Mouse (Mus musculus) layer of hippocampus, adult 8-10 months (tissue): ENCODE measurements around the gene Tmem270. TPM values are rescaled to one million over a fixed set of nuclear protein-coding genes. Genes with fewer than 3 reads are reported as not detected.

ENCODE experiments used
- DNase-seq, 2 experiments: peaks; one replicate each; pipeline ENCODE4 v3.0.0; 2022; ENCODE audit warnings: low spot score in 2 of 2
- total RNA-seq, 4 experiments: library from RNA; stranded (reverse); gene quantifications; 2 replicates each; pipeline ENCODE4 v1.2.4; 2022

The Tmem270 gene
- total RNA-seq, 4 experiments from 2014 or later: not detected

DNA sequence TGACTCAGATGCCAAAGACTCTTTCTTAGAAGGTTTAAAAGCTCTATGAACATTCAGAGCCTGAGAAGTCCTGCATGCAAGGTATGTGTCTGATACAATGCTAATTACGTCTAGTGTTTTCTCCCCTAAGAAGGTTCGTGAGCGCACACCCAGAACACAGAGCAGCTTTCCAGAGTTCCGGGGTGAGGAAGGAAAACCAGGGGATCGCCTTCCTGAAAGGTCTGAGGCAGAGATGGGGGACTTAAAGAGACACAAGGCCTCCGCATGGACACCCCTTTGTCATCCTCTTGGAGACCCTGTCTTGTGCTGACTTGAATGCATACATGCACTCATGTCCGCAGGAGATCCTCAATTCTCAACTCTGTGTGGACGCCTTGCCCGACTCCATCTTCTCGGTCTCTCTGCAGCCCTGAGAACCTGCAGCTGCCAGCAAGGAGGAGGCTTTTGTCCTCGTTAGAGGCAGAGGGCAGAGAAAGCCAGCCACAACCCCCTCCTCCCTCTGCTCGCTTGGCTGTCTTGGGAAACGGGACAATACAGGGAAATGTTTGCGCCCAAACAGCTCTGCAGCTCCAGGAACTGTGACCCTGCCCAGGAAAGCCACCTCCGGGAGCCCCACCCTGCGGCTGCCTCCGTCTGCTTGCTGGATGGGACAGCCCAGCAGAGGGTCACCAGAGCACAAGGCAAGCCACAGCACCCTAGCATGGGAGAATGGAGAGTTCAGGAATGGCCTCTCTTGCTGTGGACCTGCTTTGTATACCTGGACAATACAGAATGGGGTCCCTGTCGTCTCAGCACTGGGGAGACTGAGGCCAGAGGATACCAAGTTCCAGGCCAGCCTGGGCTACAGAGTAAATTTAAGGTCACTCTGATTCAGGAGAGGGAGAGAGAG lies 18.8 kb downstream of the Tmem270 start:
- no peak for DNase-seq

DNA sequence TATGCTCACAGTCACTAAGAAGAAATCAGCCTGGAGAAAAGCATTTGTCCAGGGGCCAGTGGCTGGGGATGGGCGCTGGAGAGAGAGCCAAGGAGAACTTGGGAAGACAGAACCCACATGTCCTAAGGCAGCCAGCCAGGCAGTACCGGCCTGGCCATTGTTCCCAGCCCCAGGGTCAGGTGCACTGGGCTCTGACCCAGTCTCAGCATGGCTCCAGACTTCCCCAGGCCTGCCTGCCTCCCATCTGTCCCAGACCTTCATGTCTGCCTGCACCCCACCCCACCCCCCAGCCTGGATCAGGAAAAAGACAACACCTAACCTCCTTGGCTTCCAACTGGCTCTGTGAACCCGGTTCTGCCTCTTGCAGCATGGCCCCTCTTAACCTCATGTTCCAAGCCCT lies 23.5 kb downstream of the Tmem270 start:
- DNase-seq: no peak

DNA sequence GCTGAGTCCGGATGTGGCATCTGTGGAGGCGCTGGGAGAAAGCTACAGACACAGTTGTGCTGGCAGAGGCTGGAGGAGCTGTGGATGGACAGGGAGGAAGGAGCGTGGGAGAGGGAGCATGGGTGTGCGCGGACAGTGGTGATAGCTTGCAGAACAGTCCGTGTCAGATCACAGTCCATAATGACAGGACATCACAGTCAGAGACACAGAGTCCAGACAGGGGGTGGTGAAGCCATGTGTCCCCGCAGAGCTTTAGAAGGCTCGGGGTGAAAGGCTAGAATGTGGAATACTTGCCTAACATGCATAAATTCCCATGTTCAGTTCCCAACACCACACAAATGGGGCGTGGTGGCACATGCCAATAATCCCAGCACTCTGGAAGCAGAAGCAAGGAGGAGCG lies 29.7 kb downstream of the Tmem270 start:
- DNase-seq: no peak

DNA sequence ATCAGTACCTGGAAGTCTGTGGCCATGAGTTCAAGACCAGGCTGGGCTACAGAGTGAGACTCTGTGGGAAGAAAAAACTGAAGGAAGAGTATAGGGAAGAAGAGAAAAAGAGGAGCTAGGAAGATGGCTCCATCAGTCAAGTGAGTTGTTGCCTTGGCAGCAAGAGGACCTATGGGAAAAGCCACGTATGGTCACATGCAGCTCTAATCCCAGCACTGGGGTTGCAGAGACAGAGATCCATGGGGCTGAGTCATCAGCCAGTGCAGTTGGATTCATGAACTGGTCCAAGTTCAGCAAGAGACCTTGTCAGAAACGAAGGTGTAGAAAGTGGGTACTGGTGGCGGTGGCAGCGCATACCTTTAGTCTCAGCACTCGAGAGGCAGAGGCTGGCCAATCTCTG lies 31.3 kb downstream of the Tmem270 start:
- no peak for DNase-seq

DNA sequence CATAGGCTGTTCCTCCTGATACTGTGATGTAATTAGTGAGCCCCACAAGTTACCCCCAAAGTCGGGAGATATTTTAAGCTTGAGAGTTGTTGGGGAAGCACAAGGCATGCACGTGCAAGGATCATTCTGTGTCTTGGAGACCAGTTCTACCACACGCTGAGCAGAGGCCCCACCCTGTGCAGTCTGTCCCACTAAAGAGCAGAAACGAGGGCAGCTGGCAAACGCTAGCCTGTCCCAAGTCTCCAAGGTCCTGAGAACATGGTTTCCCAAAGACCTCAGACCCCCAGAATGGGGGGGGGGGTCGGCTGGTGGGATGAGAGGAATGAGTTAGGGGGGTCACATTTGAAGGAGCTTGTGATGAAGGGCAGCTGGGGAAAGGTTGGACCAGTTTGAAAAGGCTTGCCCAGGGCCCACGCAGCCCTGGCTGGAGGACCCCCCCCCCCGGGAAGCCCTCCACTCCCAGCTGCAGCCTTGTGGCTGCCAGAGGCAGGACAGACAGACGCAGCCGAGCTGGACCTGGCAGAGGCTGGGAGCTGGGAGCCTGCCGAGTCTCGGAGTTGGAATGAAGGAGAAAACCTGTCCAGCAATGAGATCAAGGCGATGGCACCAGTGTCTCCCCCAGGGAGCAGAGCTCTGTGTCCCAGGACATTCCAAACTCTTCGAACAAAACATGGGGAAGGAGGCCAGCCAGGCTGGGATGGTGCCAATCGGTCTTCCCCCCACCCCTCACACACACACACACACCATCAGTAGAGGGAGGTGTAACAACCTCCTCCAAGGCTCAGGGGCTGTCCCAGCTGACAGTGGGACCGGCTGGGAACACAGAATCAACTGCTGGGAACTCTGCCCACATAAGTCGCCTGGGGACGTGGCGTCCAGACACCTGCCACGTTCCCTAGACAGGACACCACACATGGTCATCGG lies 32.3 kb downstream of the Tmem270 start:
- DNase-seq: peak in 1 of 2 experiments; percentile 6

DNA sequence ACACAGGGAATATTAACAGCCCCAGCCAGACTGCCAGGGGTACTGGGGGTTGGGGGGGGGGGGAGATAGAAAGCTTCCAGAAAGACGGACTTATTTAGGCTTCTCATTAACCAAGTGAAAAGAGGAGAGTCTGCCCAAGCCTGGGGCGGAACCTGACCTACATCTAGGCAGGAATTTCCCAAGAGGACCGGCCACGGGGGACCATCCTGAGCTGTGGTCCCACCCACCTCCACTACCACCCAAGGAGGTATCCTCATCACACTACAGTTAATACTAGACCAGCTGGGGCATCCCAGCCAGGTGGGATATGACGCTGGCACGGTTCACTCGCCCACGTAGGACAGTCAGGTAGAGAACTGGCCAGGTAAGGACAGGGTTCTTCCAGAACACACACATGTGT lies 33.5 kb downstream of the Tmem270 start:
- no peak for DNase-seq

DNA sequence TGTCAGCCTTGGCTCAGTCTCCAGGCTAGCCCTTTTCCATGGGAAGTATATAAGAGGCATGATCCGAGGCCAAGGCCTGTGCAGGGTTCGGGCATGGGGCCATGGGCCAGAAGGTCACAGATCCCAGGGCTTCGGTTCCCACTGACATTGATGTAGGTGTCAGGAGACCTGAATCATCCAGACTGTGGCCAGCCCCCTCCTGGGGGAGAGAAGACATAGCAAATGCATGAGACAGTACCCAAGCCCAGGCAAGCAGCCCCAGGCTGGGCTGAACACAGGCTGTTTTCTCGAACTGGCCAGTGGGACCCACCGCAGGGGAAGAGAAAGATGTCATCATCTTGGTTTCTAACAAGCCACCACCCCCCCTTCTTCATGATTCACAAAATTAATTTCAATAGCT lies 33.9 kb downstream of the Tmem270 start:
- no peak for DNase-seq

DNA sequence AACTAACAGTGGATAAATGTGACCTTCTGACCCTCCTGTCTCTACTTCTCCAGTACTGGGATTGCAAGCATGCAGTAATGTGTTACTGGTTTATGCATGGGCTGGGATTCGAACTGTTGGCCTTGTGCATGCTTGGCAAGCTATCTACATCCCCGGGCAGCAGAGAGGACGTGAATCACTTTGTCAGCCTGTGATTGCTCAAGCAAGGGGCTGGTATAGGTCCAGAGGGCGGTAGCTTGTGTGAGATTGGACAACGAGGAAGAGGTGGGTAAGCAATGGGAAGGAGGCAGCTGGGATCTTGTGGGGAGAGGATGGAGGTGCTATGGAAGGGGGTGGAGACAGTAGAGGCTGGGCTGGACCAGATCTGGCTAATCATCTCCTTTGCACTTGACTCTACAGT lies 38.0 kb downstream of the Tmem270 start:
- no peak for DNase-seq

DNA sequence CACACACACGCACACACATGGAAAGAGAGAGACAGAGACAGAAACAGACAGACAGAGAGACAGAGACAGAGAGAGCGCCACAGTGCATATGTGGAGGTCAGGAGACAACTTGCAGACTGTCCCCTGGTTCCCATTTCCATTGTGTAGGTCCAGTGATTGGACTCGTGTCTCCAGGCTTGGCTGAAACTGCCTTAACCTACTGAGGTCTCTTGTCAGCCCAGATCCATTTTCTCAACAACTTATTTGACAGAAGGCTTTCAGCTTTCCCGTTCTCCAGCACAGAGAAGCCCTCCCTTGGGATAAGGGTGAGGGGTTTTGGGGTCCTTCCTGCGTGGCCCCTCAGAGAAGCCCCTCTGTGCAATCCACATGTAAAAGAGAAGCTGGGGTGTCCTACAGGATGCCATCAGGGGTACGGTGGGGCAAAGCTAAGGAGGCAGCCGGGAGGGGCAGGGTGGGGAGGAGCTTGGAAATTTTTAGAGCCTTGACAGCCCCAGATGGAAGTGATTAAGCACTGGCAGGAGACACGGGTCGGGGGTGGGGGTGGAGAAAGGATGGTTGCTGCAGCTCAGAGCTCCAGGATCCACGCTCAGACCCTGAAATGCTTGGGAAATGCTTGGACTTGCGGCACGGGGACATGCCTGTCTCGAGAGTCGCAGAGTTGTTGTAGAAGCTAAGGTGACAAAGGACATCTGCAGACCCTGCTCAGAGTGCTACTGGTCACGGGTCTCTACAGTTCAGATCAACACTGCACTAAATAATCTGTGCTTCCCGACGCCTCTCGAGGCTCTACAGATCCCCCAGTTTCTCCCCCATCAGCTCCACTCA lies 39.0 kb downstream of the Tmem270 start:
- DNase-seq: no peak

DNA sequence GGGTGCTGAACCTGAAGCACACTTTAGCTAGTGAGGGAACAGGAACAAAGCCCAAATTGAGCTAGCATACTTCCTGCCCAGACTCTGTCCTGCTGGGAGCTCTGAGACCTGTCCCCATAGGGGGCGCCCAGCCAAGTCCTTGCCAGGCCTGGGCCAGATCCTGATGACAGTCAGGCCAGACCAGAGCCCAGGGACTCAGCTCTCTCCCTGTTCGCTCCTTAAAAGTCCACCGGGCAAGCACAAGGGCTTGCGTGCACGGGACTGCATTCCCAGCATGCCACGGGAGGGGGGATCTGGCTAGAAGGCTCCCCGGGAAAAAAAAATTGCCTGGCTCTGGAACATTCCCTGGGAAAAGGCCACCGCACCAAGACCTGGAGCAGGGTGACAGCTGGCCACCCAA lies 41.4 kb downstream of the Tmem270 start:
- DNase-seq: no peak

DNA sequence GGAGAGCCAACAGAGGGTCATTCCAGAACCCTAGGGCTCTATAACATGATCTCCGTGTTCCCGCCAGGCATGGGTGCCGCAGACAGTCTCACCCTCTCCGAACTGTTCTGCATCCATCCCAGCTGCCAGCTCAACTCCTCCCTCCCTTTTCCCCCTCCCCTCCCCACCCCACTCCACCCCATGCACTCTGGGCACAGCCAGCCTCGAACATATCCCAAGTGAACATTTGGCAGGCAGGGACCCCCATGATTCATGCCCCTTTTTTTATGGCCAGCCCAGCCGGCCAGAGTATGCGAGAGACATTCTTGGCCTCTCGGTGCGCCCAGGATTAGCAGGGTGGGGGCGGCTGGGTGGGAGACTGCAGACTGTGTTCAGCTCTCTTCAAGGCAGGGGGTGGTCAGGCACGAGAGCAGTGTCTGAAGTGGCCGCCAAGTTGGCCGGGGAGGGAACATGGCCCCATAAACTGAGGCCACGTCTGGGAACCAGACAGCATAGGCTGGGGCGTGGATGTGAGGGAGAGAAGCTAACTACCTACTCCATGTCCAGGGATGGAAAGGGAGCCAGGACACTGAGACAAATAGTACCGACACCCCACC lies 44.5 kb downstream of the Tmem270 start:
- DNase-seq: no peak

DNA sequence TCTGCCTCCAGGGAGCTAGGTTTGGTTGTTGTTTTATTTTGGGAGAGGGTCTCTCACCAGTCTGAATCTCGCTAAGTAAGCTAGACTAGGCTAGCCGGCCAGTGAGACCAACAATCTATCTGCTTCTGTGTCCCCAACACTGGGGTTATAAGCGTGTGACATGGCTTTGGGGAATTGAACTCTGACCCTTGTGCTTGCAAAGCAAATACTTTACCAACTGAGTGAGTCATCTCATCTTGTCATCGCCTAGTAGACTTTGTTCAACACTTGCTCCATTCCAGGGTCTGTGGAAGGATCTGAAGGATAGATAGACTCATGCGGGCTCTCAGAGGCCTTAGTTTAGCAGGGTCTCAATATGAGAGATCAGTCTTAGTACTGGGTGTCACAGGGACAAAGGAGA lies 47.3 kb downstream of the Tmem270 start:
- DNase-seq: no peak

DNA sequence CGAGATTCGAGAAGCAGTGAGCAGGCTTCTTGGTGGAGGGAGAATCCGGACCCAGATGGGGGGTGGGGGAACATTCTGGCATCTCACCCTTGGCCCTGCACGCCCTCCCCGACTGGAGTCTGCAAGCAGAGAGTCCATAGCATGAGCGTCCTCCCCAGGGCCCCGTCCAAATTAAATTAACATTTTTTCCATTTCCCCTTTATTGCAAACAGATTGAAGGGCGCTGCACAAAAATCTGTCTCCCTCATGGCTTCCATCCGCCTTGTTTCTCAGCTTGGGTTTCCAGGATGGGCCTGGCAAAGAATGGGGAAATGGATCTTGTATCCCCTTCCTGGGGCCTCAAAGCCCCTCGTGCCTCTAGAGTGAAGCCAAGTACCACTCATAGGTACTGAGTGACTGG lies 48.2 kb downstream of the Tmem270 start:
- no peak for DNase-seq

DNA sequence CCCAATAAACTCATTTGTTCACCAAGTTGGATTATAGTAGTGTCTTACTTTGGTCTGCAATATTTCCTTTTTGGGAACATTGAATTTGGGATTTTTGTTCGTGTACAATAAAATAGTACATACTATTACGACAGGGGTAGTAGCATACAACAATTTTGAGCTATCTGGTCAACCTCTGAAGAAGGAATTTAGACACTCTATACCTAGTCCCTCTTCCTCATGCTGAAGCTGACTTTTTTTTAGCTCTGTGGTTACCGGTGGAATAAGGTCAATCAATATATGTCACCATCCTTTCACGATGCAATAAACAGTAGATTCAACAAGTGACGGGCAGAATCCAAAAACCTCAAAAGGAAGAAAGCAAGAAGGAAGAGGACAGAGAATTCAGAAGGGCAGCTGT lies 53.7 kb downstream of the Tmem270 start:
- DNase-seq: no peak

Other genes starting within 250 kb of the Tmem270 start
- gene Limk1, start 218.1 kb downstream of the Tmem270 start, total RNA-seq: 10 to 100 TPM; 43.7 to 45.3 (median 44.5) TPM
- 10 to 100 TPM; 10.1 to 14.5 (median 13.5) TPM for gene Eln, start 159.4 kb downstream of the Tmem270 start, total RNA-seq
- not detected for gene Cldn13, start 8.8 kb upstream of the Tmem270 start, total RNA-seq
- gene Mettl27, start 25.6 kb upstream of the Tmem270 start, total RNA-seq: 10 to 100 TPM in 2 of 4 experiments, 1 to 10 TPM in 2; 8.0 to 13.5 (median 10.8) TPM
- not detected for gene Cldn4, start 40.2 kb upstream of the Tmem270 start, total RNA-seq
- gene Cldn3, start 79.5 kb upstream of the Tmem270 start, total RNA-seq: under 1 TPM; 0.61 to 0.87 (median 0.81) TPM
- gene Abhd11, start 102.4 kb upstream of the Tmem270 start, total RNA-seq: 10 to 100 TPM; 30.3 to 35.3 (median 33.6) TPM
- 10 to 100 TPM; 84.7 to 93.8 (median 89.2) TPM for gene Stx1a, start 116.7 kb upstream of the Tmem270 start, total RNA-seq
- 10 to 100 TPM; 36.5 to 43.4 (median 38.6) TPM for gene Dnajc30, start 157.5 kb upstream of the Tmem270 start, total RNA-seq
- gene Bud23, start 158.2 kb upstream of the Tmem270 start, total RNA-seq: 10 to 100 TPM; 46.6 to 64.1 (median 52.9) TPM
- gene Vps37d, start 171.5 kb upstream of the Tmem270 start, total RNA-seq: 10 to 100 TPM; 26.0 to 29.5 (median 28.7) TPM
- 10 to 100 TPM in 2 of 4 experiments, 1 to 10 TPM in 2; 4.5 to 17.6 (median 11.8) TPM for gene Mlxipl, start 183.2 kb upstream of the Tmem270 start, total RNA-seq
- 10 to 100 TPM; 25.4 to 34.4 (median 28.4) TPM for gene Tbl2, start 242.9 kb upstream of the Tmem270 start, total RNA-seq